Mouse (Mus musculus) cerebellum, adult 2 months (tissue): ENCODE measurements around the gene B3gat3. TPM values are rescaled to one million over a fixed set of nuclear protein-coding genes. Genes with fewer than 3 reads are reported as not detected.

Experiments used
- DNase-seq, 2 experiments: peaks; one replicate each; pipeline ENCODE4 v3.0.0; 2021
- H3K27ac ChIP-seq: fragments of 200-500 bp; 2 replicates; pipeline ENCODE4 v1.5.1; 2012; ENCODE audit warnings: low read length, control low read depth, inconsistent platforms; ENCODE audit not compliant: insufficient read depth
- H3K27me3 ChIP-seq: fragments of 200-500 bp; 2 replicates; pipeline ENCODE4 v1.6.1; 2012; ENCODE audit warnings: inconsistent platforms, mild to moderate bottlenecking, low read length, moderate library complexity; ENCODE audit not compliant: control insufficient read depth, insufficient read depth
- H3K4me1 ChIP-seq: fragments of 200-500 bp; 2 replicates; pipeline ENCODE4 v1.6.1; 2011; ENCODE audit warnings: low read length; ENCODE audit not compliant: control insufficient read depth, insufficient read depth
- H3K4me3 ChIP-seq: fragments of 200-500 bp; replicated peaks from 2 replicates; pipeline ENCODE3; 2011; ENCODE audit warnings: mild to moderate bottlenecking, low read depth, low read length, control low read depth; ENCODE audit not compliant: insufficient read depth
- CTCF ChIP-seq: fragments of 200-500 bp; IDR thresholded peaks from 2 replicates; pipeline ENCODE4 v1.5.1; 2011; ENCODE audit warnings: low read depth, mild to moderate bottlenecking, control low read depth, low read length, moderate library complexity, borderline replicate concordance; ENCODE audit not compliant: insufficient read depth
- POLR2A ChIP-seq: fragments of 200-500 bp; IDR thresholded peaks from 2 replicates; pipeline ENCODE4 v1.6.1; 2011; ENCODE audit warnings: low read length, control low read depth, borderline replicate concordance; ENCODE audit not compliant: insufficient read depth
- WGBS: fragments of 180-500 bp; shearing (Covaris S2); methylation state at CpG from one replicate; pipeline ENCODE4 v1.1.7; 2018; 5-methylcytosine and 5-hydroxymethylcytosine counted together
- polyA plus RNA-seq: library from polyadenylated mRNA; depleted of rRNA; stranded (reverse); fragments of >200 nt; gene quantifications from 2 replicates; pipeline ENCODE4 v1.2.3, GENCODE M21; 2012

B3gat3 gene
- polyA plus RNA-seq, 1 experiment = 238 TPM

DNA sequence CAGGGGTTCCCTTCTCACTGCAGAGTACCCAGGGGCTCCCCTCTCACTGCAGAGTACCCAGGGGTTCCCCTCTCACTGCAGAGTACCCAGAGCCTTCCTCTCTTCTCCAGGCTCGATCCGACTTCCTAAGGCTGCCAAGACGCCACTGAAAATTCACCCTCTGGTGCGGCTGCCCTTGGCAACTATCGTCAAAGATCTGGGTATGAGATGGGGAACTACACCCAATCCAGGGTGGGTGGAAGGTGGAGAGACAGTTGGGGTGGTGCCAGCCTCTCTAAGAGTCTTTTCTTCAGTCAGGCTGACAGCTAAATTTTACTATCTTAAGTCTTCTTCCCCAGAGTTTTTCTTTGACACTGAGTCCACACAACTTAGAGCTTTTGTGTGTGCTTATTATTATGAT lies 30.0 kb downstream of the B3gat3 start:
- H3K4me1 ChIP-seq = peaks cover 4% of the 10 kb centered on the region; the same call in 1 of the 2 replicates

DNA sequence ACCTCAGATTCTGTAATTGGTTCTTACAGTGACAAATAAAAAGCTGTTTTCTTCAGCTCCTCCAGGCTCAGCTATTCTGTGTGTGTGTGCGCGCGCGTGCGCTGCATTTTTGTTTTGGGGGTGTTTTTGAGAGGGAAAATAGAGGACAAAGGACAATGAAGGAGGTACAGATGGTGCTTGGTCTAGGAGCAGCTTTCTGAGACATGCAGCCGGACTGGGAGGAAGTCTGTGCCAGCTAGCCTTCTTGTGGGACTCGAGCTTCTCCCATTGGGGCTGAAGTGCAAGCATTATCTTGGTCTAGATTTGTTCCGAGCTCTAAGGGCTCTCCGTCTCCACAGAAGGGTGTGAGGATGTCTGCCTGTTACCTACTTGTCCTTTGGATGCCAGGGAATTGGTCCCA lies 32.1 kb downstream of the B3gat3 start:
- H3K27me3 ChIP-seq = no peaks in the 10 kb centered on the region
- no peak for DNase-seq
- 65% methylated on average over 9 of the region's 9 CpGs for WGBS
- H3K4me3 ChIP-seq = no peak overlapping the region
- H3K27ac ChIP-seq = no peak overlapping the region
- no peak for TF ChIP-seq CTCF
- no peak for TF ChIP-seq POLR2A
- peaks cover 4% of the 10 kb centered on the region; the same call in 1 of the 2 replicates for H3K4me1 ChIP-seq

More for the DNA sequence above, 30.0 kb downstream of the B3gat3 start:
- TF ChIP-seq POLR2A = no peak
- no peak for TF ChIP-seq CTCF
- Histone ChIP-seq H3K27ac (no peak overlapping the region), H3K27me3 (no peaks in the 10 kb centered on the region), H3K4me3 (no peak overlapping the region)
- no peak for DNase-seq
- WGBS = 62% methylated on average over 5 of the region's 5 CpGs

DNA sequence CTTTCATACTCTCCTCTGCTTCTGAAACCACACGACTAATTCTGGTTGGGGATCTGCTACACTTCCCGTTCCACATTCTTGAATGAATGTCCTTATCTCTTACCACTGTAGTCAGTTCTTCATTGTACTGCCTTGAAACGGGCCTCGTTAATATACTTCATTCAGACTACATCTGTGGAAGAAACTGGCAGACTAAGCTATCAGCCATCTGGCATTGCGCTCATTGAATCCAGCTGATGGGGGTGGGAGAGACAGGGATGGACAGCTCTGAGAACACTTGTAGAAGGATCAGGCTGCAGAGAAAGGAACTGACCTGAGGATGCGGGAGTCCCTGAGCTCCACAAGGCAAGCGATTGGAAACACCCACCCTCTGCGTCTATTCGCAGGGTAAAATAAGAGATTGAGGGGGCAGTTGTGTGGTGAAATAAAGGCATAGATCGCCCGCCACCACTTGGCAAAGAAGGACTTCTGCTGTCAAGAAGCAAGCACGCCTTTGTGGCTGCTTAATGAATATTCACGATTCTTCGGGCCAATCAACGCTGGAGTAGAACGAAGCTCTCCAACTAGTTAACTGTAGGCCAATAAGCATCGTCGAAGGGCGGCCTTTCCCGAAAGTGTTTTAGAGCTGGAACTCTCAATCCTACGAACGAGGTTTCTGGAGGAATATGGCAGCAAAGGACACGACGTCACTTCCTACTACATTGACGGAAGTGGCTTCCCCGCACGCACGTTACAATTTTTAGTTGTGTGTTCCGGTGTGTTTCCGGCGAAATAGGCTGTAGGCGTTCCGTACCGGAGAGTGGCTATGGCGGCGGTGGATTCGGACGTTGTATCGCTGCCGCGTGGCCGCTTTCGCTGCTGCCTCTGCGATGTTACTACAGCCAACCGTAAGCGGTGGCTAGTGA lies 33.2 kb downstream of the B3gat3 start, which contains the start of gene Tut1:
Gene Tut1 (plus strand): TSS at position 713 of the 905 bp plus-strand sequence.
- Histone ChIP-seq H3K27ac (peak within 1 kb of the TSS; percentile 18; the same call in 1 of the 2 replicates), H3K4me1 (peaks cover 4% of the 10 kb centered on the region; the same call in 1 of the 2 replicates), H3K27me3 (no peaks in the 10 kb centered on the region), H3K4me3 (peak within 1 kb of the TSS; percentile 69)
- WGBS = under 1% methylated on average over 46 of the region's 46 CpGs
- DNase-seq = peak; percentile 93 to 94
- TF ChIP-seq CTCF = no peak
- peak; percentile 71; the same call in 1 of the 2 replicates for TF ChIP-seq POLR2A

DNA sequence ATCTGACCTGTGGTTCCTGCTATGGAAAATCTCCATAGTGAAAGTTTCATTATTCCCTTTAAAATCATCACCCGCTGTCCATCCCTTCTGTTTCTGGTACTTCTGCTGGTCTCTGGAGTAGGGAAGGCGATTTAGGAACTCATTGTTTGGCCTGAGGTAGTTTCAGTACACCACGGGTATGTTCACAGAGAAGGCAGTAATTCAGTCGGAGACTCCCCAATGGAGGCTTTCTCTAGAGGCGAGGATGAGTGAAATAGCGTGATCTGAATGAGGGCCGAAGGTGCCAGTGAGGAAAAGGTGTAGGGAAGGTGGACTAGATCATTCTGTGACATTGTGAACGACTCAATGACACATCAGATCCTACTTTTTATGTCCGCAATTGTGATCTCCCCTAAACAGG lies 34.0 kb downstream of the B3gat3 start:
- Histone ChIP-seq H3K4me1 (peaks cover 4% of the 10 kb centered on the region; the same call in 1 of the 2 replicates), H3K27ac (no peak overlapping the region), H3K27me3 (no peaks in the 10 kb centered on the region), H3K4me3 (peak overlapping the region; percentile 69)
- TF ChIP-seq POLR2A = no peak
- no peak for TF ChIP-seq CTCF
- 6% methylated on average over 9 of the region's 9 CpGs for WGBS
- DNase-seq = no peak

DNA sequence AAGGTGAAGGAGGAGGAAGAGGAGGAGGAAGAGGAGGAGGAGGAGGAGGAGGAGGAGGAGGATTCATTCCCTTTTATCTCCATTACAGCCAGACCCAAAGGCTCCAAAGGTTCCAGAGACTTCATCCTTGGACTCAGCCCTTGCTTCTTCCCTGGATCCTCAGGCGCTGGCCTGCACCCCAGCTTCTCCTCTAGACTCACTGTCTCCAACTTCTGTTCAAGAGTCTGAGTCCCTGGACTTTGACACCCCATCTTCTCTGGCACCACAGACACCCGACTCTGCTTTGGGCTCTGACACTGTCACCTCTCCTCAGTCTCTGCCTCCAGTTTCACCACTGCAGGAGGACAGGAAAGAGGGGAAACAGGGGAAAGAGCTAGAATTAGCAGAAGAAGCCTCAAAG lies 42.1 kb downstream of the B3gat3 start:
- TF ChIP-seq CTCF = no peak
- TF ChIP-seq POLR2A = no peak
- Histone ChIP-seq H3K27ac (no peak overlapping the region), H3K4me1 (no peaks in the 10 kb centered on the region), H3K27me3 (no peaks in the 10 kb centered on the region), H3K4me3 (no peak overlapping the region)
- no peak for DNase-seq
- 87% methylated on average over 2 of the region's 2 CpGs for WGBS

DNA sequence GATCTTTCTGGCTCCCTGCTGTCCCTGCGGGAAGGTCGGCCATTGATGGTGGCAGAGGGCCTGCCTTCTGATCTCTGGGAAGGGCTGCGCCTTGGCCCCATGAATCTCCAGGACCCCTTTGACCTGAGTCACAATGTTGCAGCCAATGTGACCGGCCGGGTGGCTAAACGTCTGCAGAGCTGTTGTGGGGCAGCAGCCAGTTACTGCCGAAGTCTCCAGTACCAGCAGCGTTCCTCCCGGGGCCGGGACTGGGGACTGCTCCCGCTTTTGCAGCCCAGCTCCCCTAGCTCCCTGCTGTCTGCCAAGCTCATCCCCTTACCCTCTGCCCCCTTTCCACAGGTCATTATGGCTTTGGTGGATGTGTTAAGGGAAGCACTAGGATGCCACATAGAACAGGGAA lies 44.9 kb downstream of the B3gat3 start:
- 80% methylated on average over 11 of the region's 11 CpGs for WGBS
- TF ChIP-seq POLR2A (no peak), CTCF (no peak)
- H3K4me3 ChIP-seq = no peak overlapping the region
- H3K27me3 ChIP-seq = no peaks in the 10 kb centered on the region
- DNase-seq = no peak
- H3K4me1 ChIP-seq = 0 out of 2 replicates have a peak, but pooled peaks cover 2% of the 10 kb centered on the region
- no peak overlapping the region for H3K27ac ChIP-seq

DNA sequence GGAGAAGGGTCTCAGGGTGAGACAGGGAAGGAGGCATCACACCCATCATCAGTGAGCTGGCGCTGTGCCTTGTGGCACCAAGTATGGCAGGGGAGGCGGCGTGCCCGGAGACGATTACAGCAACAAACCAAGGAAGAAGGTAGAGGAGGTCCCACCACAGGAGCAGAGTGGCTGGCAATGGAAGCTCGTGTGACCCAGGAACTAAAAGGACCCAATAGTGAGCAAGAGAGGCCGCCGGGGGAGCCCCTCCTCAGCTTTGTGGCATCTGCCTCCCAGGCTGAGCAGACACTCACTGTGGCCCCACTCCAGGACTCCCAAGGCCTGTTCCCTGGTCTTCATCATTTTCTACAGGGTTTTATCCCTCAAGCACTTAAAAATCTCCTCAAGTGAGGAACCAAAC lies 45.6 kb downstream of the B3gat3 start:
- Histone ChIP-seq H3K4me1 (0 out of 2 replicates have a peak, but pooled peaks cover 2% of the 10 kb centered on the region), H3K4me3 (no peak overlapping the region), H3K27me3 (no peaks in the 10 kb centered on the region), H3K27ac (no peak overlapping the region)
- no peak for TF ChIP-seq CTCF
- TF ChIP-seq POLR2A = no peak
- peak in 1 of 2 experiments; percentile 34 for DNase-seq
- WGBS = 62% methylated on average over 8 of the region's 8 CpGs

DNA sequence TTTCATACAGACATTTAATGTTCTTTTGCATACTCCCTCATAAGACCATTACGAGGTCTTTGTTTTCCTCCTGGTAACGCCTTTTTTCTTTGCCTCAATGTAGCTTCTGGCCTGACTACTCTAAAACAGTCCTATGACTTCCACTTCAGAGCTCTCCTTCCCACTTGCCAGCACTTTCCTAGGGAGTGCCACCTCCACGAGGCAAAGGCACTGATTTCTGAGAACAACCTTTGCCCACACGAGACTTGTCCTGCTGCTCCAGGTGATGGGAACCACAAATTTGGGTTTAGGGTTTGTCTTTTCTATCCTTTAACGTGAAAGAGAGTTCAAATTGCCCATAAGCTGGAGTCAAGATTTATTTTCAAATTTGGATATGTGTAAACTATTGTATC lies 46.0 kb downstream of the B3gat3 start:
- Histone ChIP-seq H3K4me3 (peak overlapping the region; percentile 65), H3K27ac (0 out of 2 replicates have a peak overlapping the region, but pooled peaks have one; percentile 22), H3K27me3 (no peaks in the 10 kb centered on the region), H3K4me1 (0 out of 2 replicates have a peak, but pooled peaks cover 2% of the 10 kb centered on the region)
- peak in 1 of 2 experiments; percentile 29 for DNase-seq
- WGBS = 24% methylated on average over 5 of the region's 5 CpGs
- TF ChIP-seq CTCF (no peak), POLR2A (no peak)
